Mouse (Mus musculus) ovary, postnatal 14 days (tissue): ENCODE measurements around the gene Rnf38.

Source experiments
- DNase-seq: peaks from one replicate; pipeline ENCODE4 v3.0.0; 2022; ENCODE audit warnings: low spot score

The Rnf38 gene

DNA sequence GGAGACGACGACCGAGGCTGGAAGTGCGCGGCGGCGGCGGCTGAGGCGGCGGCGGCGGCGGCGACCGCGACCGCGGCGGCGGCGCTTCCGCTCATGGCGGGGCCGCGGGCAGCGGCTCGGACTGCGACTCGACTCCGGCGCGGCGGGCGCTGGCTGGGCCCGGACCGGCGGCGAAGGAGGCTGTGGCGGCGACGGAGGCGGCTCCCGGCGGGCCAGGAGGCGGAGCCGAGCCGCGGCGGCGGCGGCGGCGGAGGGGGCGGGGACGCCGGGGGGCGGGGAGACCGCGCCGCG lies at the start of gene Rnf38:
TSS of gene Rnf38 (minus strand) at position 77 of the 291 bp plus-strand sequence.
- no peak for DNase-seq

DNA sequence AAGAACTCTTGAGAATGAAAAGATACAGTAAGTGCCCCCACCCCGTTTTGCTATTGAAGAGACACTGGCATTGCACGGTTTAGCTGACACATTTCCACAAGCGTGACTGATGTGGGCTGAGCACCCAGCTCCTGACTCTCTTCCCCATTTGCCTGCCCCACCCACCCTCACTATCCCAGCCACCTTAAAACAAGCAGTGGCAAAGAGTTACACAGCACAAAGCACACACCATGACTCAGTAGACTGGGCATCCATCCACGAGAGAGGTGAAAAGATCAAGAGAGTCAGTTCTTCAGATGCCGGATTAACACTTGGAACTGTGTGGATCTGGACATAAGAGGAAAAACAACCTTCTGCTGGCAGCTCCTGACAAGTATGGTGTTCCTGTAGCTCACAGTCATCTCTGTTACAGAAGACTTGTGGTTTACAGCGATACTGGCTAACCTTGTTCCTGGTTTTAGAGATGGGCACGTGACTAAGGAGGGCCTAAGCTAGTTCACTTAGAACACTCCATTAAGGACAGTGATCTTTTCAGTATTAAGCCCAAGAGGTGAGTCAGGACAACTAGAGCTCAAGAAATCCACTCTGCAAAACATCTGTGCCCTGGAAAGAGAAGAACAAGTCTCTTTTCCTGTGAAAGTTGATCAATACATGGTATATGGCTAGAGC lies 48.1 kb upstream of the Rnf38 start:
- no peak for DNase-seq

DNA sequence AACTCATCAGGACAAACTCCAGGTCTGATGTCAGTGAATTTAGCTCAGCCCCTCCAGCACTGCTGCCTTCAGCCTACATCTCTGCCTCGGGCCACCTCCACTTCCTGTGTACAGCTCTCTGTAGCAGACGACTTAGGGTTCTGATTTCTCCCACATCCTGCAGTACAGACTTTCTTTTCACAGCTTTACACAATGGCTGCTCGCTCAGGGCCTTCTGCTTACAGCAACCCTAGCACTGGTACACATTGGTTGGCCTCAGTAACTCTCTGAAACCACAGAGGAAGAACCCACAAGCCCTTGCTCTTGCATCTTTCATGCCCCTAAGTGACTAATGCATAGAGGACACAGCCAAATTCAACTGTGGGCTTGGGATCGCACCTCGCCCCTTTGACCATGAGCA lies 37.5 kb upstream of the Rnf38 start:
- no peak for DNase-seq

DNA sequence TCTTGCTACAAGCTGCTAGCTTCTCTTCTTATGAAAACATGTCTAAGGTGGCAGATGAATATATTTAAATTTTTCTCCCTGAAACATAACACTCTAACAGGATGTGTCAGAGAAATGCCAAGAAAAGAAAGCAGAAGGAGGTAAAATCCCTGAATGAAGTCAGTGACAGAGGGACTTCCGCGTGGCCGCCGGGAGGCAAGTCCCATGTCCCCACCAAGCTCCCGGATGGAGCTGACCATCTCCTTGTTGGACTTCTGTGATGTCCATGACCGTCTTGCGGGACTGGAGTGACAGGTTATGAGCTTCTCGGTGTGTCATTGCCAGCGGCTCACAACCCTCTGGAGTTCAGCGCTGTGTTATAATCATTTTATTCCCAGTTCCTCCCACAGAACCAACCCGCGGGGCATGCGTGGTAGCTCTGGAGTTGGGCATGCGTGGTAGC lies 35.8 kb upstream of the Rnf38 start:
- DNase-seq: no peak

DNA sequence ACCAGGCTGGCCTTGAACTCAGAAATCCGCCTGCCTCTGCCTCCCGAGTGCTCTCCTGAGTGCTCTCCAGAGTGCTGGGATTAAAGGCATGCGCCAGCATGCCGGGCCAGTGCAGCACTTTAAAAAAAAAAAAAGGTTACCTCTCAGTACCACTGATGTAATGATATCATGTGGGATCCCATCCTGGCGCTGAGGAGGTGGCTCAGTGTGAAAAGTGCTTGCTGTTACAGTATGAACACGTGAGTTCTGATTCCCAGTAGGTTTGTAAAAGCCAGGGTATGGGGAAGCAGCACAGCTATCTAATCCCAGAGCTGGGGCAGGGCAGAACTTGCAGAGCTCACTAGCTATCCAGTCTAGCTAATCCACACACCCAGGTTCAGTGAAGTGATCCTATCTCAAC lies 33.8 kb upstream of the Rnf38 start:
- no peak for DNase-seq

DNA sequence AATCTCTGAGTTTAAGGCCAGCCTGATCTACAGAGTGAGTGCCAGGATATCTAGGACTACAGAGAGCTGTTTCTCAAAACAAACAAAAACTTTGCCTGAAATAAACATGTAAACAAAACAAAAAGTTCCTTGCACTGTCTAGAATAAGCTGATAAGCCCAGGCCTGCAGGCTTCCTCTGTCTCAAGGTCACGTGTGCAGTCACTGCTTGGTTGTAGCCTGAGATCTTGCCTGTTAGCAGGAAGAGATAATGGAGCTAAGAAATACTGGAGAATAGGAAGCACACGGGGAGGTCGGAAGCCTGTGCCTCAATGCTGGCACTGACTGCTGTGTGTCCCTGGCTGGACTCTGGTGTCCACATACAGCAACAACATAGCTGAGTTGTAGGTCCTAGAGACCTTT lies 31.9 kb upstream of the Rnf38 start:
- DNase-seq: no peak

DNA sequence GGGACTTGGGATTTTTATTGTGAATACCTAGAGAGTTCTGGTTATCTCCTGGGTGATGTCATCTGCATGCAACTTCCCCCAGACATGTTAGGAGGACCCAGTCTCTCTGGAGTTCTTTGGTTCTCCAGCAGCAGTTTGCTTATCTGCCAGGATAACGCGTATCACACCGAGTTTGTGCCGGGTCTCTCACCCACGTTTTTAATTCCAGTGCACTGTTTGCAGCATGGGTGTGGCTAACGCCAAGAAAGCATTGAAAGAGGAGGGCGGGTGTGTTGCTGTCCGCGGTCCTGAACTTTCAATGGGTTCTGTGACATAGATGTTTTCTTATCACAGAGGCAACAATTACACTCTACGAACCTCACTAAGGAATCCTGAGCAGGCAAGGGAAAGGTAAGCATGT lies 26.7 kb upstream of the Rnf38 start:
- peak; percentile 56 for DNase-seq

DNA sequence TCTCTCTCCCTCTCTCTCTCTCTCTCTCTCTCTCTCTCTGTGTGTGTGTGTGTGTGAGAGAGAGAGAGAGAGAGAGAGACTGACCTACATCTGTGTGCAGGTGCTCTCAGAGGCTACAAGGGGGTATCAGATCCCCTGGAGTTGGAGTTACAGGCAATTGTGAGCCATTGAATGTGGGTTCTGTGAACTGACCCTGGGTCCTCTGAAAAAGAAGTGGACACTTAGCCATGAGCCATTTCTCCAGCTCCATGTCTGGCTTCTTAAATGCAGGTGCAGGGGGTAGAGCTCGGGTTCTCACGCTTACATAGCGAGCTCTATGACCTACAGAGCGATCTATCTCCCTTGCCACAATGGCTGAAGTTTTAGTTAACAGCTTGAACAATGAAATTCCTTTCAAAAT lies 25.5 kb upstream of the Rnf38 start:
- no peak for DNase-seq

DNA sequence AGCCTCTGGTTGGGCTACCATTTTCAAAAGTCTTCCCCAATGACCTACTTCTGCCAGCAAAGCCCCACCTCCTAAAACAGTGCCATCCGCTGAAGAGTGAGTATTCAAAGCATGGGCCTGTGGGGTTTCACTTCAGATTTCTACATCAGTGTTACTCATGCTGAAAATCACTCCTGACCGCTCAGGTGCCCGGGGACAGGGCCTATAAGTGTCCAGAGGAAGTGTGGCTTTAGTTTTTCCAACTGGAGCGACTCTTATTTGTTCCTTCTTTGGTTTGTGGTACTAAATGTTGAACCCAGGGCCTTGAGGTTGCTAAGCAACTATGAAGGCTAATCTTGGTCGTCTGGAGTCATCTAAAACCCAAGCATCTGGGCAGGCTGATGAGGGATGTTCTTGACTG lies 21.0 kb upstream of the Rnf38 start:
- DNase-seq: no peak

DNA sequence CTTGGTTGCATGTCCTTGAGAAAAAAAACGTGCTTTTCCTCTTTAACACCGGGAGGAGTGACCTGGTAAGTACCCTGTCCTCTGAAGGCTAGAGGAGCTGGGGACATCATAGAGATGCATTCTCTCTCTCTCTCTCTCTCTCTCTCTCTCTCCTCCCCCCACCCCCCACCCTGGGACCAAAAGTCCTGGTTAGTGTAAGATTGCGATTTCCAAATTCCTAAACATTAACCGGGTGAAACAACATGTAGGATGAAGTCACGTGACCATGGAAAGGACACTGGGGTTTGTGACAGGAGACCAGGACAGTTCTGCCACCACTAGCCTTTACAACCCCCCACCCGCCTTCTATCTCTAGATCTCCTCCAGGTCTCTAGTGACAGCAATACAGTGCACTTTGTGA lies 19.6 kb upstream of the Rnf38 start:
- DNase-seq: no peak

DNA sequence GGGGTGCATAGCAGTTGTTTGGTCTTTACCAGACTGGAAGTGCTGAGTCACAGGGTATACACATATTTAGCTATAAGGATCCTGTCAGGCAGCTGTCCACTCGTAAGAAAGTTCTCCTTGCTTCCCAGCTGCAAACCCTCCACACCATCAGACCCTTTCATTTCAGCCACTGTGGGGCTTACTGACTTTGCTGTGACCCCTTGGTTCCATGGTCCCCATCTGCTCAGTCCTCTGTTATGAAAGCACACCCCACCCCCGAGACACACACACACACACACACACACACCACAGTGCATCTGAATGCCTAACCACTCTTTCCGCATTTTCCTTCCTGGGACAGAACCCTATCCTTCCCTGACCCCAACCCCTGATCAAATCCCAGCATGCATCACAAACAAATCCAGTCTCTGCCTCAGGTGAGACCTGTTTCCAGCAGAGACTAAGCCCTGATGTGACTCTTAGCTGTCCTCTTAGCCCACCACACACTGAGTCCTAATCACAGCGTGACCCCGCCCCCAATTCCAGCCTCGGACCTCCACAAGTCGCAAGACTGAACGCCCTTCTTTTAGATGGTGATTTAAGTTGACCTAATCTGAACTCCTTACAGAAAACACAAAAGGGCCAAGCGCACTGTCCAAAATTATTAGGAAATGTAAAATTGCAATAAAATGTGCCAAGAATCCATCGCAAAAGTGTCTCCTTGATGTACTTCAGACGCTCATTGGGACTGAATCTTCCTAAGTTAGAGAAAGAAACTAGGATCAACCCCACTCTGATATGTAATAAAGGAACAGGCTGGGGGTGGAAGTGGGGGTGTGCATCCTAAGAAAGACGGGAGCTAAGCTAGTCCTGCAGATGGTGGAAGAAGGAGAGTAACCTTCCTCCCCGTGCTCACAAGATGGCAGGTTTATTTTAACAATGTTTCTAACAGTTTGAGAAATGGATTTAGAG lies 18.7 kb upstream of the Rnf38 start:
- no peak for DNase-seq

DNA sequence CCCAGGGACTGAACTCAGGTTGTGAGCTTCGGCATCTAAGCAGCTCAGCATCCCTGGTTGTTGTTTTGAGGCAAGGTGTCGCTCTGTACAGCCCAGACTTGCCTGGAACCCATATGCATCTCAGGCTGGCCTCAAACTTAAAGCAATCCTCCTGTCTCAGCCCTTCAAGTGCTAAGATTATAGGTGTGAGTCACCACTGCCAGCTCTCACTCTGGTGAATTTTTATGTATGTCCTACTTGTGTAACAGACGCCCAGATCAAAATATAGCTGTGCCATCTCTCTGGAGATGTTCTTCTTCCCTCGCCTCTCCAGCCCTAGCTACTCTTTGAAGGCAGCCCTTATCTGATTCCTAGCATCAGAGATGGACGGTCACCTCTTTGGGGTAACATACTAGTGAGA lies 17.9 kb upstream of the Rnf38 start:
- DNase-seq: no peak

DNA sequence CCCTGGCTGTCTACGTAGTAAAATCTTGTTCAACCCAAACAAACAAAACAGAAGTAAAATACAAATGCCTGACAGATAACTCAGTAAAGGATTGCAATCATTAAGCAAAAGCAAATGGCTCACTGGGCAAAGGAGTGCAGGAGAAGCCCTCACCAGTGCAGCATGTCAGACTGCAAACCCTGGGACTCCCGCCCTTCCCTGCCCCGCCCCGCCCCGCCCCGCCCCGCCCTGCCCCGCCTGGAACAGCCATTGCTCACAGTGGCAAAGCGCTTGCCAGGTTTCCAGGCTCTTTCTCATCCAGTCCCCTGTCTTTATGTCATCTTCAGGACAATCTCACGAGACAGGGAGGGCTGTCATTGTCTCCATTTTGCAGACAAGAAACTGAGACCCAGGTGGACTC lies 16.1 kb upstream of the Rnf38 start:
- DNase-seq: no peak

DNA sequence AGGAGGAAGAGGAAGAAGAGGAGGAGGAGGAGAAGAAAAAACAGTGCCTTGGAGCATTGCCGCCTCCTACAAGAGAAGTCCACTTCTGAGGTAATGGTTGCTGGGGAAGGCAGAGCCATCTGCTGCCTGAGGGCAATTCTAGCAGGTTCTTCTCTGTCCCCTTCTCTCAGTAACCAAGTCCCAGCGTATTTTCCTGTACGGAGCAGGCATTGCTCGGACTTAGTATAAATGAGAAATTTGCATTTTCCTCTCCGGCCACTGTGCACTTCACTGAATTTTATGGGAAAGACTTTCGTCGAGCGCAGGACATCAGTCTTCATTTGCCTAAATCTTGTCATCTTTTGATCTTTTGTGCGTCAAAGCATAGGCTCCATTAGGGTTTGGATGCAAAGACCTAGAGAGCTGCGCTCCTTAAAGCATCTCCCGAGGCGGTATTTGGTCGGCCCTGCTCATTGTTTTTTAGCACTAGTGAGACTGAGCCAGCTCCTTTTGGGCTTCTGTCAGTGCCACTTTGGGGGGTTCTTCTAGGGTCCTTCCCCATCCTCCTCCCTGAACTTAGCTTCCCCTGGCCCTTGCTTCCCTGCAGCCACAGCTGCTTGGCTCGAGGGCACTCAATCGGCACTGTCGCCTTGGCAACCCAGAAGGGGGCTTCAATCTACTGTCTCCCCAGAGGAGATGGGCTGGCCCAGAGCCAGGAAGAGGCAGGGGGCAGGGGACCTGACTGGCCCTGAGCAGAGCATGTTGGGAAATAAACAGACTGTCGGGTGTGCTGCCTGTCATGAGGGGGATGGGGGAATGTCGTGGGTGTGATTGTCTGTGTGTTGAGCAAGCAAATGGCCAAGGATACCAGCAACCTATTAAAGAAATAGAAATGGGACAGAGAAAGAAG lies 13.7 kb upstream of the Rnf38 start:
- DNase-seq: no peak

DNA sequence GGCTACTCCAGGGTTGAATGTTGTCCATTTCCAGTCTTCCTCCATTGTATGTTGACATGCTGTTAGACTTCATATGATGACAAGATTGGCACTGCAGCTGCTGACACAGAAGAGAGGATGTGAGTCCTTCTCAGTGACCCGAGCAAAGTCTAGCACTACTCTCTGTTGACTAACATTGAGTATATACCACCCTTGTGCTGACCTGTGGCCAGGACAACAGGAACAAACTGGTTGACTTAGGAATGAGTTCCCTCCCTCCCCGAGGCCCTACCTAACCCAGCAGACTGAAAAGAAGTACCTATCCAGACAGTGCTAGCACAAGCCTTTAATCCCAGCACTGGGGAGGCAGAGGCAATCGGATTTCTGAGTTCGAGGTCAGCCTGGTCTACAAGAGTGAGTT lies 12.7 kb upstream of the Rnf38 start:
- no peak for DNase-seq

DNA sequence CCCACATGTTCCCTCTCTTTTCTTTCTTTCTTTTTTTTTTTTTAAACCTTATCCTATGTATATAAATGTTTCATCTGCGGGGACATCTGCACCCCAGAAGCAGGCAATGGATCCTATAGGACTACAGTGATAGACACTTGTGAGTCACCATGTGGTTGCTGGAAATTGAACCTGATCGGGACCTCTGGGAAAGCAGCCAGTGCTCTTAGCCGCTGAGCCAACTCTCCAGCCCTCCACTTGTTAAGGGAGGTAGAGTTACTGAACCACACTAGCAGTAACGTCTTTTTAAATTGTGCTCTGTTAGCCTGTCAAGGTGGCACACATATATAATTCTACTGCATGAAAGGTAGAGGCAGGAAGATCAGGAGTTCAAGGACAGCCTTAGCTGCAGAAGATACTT lies 8.0 kb upstream of the Rnf38 start:
- DNase-seq: no peak

DNA sequence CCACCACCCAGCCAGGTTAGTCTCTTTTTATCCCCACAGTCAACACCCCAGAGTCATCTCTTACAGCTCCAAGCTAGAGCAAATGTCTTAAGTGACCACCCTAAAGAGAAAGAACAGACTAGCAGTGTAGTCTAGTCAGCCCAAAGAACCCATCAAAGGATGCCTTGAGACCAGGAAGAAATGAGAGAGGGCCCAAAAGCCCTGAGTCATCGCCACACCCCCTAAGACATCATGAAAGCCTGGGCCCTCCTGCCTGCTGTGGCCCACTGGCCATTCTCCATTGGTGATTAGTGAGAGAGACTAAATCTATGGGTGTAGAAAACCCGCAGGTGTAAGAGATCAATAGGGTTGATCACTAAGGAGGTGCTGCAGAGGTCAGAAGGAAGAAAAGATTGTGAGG lies 2.4 kb upstream of the Rnf38 start:
- no peak for DNase-seq

DNA sequence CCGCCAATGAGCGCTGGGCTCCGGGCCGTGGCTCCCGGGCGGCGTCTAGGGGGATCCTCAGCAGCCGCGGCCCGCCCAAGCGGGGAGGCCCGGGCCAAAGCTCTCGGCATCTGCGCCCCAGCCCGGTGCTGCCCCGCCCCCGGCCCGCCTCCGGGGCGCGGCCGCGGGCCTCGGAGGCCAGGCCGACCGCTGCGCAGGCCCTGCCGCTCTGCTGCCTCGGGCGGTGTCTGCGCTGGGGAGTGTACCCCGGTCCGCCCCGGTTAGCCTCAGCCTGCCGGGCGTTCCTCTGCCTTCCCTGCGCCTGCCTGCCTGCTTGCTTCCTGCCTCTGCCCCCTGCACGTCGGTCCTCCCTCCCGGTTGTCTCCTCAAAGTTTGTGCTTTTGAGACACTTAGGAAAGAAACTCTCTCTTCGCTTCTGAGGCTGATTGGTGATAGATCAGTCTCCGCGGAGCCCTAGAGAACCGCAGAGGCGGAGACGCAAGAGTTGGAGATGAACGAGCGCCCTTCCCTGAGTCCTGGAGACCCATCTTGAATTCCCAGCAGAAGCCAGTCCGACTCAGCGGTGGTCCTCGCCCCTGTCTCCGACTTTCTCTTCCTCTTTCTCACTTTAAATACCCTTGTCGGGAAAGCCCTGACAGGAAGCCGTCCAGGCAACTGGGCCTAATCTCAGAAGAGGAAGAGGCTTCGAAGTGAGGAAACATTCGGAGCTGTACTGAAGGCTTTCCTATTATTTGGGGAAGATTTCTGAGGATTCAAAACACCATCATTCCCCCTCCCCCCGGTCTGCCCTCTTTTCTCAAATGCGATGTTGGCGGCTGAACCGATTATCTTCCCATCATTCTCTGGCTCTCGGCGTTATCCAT lies 646 bp upstream of the Rnf38 start:
- DNase-seq: peak; percentile 82

DNA sequence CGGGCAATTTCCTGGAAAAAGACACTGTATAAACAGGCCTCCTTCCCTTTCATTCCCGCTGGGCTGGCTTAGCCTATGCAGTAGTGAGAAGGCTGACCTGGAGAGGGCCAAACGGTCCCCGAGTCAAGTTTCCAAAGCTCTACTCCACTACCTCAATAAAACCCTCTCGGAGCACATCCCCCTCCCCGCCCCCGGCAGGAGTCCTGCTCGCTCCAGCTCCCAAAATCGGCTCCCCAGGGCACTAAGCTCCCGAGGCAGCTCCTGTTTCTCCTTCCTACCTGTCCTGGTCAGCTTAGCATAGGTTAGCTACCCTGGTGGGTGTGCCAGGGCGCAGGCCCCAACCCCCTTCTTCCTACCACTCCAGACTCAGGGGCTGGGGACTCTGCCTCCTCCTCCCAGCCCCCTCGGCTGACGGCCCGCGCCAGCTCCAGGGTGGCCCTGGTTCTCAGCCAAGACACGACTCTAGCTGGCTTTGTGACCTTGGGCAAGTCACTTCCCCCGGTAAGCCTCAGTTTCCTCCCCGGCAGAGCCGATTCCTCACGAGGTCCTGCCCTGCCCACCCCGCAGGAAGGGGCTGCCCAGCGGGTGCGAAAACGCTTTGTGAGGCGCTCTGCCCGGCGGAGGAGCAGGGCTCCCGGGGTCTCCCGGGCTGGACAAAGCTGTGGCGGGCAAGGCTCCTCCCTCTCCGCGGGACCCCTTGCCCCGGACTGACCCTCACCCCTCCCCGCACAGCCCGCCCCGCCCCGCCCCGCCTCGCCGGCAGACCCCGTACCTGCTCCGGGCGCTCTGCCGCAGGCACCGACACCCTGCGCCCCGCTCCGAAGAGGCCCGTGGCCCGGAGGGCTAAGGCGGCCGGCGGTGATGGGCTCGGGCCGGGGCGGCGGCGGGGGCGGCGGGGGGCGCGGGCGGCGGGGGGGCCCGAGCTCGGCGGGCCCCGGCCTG lies 547 bp downstream of the Rnf38 start:
- peak; percentile 34 for DNase-seq

DNA sequence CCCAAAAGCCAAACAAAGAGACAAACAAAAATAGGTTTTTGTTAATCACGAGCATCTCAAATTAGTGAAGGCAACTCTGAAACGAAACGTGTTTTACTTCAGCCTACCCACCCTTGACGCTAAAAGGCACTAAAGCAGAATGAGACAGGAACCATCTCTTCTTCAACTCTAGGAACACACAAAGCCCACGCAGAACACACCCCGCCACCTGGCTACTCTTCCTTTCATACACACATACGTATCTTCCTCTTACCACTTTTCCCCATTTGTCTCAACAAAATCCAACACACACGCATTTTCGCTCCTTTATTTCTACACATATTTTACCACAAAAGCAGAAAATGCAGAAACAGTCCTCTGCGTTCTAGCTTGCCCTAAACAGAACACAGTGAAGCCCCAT lies 8.5 kb downstream of the Rnf38 start:
- no peak for DNase-seq

DNA sequence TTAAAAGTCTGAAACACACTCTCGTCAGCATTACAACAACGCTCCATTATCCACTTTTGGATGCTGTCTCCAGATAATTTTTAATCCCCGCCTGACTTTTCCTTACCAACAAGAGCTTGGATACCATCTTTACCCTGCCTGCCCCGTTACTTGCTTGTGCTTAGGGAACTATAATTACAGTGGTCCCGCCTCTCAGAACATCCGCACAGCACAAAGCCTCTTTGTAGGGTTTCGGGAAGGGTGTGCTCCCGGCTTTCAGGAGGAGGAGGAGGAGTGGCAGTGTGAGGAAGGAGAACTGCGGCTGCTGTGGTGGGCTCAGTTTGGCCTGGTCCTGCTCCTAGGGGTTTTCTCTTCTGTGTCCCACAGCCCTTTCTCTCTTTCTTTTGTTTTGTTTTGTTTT lies 9.4 kb downstream of the Rnf38 start:
- DNase-seq: no peak
